Mouse (Mus musculus): ENCODE results near the gene Lrba.
A peak's percentile ranks its signal among the peaks of the same experiment; 100 is the strongest.

Gene Lrba

DNA sequence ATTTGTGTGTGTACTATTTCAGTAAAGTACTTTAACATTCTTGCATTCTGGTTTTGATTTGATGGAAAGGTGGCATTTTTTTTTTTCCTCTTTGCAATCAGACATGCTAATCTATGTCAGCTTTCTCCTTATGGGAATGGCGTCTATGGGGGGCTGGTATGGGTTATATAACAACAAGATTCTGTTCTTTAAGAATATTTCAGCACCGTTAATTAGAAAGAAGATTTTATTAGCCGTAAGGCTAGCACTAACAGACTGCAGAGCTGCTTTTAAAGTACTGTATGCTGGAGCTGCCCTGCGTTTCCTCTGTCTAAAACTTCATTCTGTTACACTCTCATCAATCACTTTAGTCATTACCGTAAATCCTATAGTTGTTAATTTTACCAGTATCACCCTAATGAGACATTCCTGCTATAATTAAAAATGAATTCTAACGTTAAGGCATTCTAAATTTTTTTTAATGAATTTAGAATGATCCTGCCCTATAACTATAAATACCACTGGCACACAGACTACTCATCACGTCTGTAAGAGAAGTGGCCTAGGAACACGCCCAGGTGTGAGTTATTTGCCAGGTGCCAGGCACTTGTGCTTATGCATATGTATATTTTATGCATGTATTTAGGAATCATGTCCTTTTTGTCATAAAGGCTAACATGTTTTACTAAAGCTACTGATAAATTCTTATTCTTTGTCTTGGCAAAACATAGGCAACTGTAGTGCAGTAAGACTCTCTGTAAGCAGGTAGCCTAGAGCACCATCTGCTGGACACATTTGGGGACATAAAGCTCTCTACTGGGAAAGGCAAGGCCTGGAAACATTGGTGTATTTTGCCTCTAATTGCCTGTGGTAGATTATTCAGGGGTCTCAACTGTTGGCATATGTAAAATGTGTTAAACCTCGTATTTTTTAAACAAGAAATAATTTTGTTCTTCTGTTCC lies 536.9 kb downstream of the Lrba start:
- peak; percentile 69 to 86 for DNase-seq

DNA sequence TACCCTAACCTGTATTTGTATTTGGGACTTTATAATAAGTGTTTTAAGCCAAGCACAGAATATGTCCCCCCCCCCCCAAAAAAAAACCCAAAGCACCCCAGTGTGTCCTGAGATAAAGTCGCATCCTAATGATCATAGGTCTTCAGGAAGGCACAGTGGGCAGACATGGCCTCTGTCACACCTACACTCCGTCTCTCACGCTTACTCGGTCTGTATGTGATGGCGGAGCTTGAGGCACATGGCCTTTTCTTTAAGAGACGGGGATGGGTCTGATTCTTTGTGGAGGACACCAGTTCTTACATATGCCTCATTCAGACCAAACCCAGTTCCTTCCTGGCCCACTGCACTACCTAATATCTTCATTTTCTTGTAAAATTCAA lies 537.5 kb downstream of the Lrba start:
- no peak for DNase-seq

DNA sequence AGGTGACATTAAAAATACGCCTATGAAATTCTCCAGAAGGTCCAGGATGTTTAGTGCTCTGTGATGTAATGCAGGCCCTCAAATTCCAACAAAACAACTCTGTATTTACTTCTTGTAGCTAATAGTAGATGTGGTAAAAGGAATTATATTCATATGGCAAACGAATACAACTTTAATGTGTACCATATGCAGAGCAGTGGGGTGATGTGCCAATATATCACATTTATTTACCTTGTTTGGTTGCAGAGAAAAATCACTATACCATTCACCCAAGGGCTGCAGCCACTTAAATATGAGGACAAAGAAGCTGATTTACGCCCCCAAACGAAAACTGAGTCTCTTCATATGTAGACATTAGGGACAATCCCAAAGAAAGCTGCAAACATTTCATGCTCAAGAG lies 538.0 kb downstream of the Lrba start:
- no peak for DNase-seq

GRCm38 (mm10) chr3:86768553-86768952 lies 544.1 kb downstream of the Lrba start:
- DNase-seq = no peak

DNA sequence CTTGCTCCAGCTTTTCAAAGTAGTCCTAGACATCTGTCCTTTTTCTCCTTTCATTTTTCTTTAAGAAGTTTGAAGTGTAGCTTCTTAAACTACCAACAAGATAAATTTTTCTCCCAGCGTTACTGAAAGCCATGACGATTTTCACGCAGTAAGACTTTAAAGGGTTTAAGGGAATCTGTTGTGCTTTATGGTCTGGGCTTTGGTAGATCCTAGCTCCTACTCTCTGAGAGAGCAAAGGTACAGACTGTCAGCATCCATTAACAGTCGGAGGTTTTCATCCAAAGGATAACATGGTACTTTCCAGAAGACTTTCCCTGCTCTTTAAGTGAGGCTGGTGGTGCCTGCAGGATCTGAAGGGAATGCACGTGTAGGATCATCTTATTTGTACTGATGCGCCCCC lies 544.5 kb downstream of the Lrba start:
- DNase-seq = no peak

DNA sequence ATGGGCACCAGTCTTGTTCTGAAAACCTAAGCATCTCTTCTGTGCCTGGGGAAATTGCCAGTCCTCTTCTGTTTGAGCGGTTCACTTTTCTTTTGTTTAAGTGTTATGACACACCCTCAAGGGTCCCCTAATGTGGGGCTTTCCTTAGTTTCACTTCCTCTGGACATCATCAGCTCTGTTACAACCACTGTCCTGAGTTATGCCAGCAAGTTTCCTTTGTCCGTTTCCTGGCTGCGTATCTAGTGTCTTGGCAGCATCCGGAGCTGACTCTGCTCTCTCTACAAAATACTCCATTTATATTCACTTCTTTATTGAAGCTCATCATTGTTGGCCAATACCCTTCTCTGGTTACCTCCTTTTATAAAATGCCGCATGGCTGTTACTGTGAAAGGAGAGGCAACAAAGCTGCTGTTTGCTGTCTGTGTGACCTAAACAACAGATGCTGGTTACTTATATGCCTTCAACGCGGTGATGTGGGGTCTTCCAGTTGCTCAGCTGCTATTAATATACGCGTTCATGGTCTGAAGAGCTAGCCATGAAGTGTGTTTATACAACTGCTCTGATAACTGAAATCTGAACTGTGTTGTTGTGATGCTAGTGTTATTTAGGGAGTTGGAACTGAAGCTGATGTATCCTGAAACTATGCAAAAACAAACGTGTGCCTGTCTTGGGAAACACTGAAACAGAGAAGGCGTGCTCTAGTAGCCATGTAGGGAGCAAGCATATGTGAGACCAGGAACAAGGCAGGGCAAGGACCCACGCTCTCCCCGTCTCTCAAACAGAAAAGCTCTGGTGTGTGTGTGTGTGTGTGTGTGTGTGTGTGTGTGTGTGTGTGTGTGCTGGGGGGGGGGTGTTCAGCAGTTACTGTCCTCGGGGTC lies 550.3 kb downstream of the Lrba start:
- peak; percentile 39 to 60 for DNase-seq

GRCm38 (mm10) chr3:86775444-86775828 lies 551.0 kb downstream of the Lrba start:
- DNase-seq = no peak

- peak in 1 of 2 experiments; percentile 28 for DNase-seq
Observed at GRCm38 (mm10) chr3:86779704-86780103, 555.2 kb downstream of the Lrba start.

GRCm38 (mm10) chr3:86784051-86784450 lies 559.6 kb downstream of the Lrba start:
- DNase-seq = no peak

GRCm38 (mm10) chr3:86784930-86785329 lies 560.5 kb downstream of the Lrba start:
- no peak for DNase-seq

DNA sequence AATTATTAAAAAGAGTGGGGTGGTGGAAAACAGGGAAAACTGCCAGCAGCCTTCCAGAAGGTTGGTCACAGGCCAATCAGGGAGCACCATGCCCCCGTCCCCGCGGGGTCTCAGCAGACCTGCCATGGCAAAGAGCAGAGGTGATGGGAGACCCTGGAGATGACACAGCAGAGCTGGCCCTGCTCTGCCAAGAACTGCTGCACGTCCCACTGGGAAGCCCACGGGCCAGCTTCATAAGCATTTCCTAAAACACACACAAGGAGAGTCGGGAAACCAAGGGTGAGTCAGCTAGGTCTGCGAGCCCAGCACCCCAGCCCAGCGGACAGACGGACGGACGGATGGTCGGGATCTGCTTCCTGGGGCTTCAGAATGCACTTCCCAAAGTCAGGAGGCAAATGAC lies 561.8 kb downstream of the Lrba start:
- DNase-seq = no peak

GRCm38 (mm10) chr3:86786845-86787351 lies 562.4 kb downstream of the Lrba start:
- peak; percentile 24 to 51 for DNase-seq

DNA sequence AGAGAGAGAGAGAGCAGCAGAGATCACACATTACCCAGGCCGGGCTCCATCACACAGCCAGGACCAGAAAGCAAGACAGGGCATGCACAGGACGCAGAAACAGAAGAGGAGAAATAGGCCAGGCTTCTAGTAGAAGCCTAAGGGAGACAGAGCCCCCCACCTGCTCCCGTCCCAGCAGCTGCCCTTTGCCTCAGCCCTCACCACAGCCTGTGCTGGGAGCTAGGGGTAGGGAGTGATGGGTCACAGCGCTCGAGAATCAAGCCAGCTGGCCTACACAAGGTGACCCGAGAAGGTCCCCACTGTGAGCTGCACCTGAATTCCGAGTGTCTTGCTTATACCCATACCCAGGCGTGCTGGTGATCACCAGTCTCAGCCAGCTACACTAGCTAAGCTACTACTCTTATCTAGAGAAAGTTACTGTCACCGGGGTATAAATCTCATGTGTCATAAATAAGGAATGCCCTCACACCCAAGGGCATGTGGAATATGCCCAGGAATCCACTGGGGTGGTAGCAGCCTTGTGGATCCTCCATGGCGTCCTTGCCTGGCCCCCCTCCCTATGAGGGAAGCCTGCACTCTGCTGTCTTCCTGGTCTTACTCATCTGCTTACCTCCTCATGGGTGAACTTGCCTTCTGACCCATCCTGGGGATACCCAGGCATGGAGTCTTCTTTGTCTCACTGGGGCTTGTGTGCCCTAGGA lies 563.1 kb downstream of the Lrba start:
- no peak for DNase-seq

DNA sequence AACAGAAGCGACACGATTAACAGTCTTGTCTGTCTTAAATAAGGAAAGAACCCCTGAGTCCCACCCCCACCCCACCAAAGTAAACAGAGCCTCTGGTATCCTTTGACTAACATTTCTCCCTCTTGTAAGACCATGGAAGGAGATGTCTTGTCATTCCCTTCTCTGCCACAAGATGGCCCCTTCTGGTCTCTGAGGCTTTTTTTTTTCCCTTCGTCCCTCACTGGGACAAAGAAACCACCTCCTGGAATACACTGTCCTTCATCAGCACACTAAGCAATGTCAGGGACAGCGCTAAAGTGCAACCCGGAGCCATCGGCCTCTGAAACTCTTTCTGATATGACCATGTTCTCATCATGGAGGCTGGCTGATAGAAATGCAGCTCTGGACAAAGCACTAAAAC lies 564.2 kb downstream of the Lrba start:
- DNase-seq = peak; percentile 79 to 84

GRCm38 (mm10) chr3:86789752-86790151 lies 565.3 kb downstream of the Lrba start:
- no peak for DNase-seq

DNA sequence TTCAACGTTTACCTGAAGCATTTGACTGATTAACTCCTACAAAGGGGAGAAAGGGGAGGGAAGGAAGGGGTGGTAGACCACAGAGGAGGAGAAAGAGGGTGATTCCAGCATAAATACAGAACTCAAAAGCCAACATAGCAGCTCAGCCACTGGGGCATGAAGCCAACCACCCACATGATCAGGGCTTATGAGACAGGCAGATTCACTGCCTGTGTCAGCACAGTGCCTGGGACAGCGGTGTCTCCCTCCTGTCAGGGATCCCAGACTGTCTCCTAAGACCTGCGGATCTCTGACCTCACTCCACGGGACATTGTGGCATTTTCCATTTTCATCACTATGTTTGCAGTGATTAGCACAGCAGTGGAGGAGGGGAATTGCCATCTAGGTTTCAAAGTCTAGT lies 568.8 kb downstream of the Lrba start:
- peak; percentile 65 to 72 for DNase-seq

GRCm38 (mm10) chr3:86793720-86794191 lies 569.3 kb downstream of the Lrba start:
- peak; percentile 59 to 80 for DNase-seq

- peak in 1 of 2 experiments; percentile 53 for DNase-seq
Observed at GRCm38 (mm10) chr3:86796716-86797115, 572.2 kb downstream of the Lrba start.

DNA sequence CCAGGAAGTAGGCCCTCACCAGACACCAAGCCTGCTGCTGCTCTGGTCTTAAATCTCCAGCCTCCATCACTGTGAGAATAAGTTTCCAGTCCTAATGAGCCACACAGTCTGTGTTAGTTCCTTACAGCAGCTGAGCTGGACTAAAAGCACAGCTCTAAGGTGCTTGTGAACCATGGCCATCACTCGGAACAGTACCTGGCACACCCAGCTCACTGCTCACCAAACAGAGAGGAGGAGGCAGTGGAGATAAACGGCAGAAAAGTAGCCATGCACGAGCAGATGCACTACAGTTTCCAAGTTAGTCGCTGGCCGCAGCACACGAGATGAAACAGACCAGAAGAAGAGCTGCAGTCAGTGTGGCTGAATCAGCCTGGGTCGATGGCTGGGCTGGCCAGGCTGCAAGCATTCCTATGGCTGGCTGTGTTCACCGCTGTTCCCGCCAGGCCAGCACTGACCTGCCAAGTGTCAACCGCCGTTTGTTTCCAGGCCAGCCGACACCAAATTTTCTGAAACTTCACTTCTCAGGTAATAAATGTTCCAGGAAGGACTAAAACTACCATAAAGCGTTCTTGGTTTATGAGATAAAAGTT lies 573.5 kb downstream of the Lrba start:
- no peak for DNase-seq

DNA sequence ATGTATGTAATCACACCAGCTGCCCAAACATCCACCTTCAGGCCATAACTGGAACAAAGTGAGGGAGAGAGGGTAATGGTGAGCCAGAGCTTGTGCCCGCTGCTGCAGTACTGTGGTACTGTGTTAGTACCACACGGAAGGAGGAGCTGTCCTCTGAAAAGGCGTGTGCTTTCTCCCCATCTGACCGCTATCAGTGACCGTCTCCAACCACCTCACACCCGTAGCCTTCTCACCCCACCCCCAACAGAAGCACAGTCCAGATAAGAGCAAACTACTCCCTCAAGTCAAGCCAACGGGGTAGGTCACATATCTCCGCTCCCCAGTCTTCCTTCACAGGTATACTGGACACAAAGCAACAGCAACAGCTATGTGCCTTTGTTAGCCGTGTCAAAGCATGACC lies 574.6 kb downstream of the Lrba start:
- no peak for DNase-seq

DNA sequence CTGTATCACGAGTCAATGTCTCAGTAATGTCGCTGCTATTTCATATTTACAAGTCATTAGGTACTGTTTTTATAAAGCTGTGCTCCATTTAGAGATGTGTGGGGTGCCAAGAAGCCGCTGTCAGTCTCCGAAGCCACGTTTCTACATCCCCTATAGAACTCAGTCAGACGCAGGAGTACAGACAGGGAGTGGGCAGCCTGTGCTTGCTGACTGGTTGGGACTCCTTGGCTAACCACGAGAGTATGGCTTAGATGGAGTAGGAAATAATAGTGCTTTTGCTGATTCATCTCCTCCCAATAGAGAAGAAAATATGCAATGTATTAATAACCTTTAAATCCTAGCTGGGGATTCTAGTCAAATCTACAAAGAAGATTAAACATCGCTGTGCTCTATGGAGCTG lies 576.4 kb downstream of the Lrba start:
- no peak for DNase-seq

GRCm38 (mm10) chr3:86802825-86803224 lies 578.3 kb downstream of the Lrba start:
- no peak for DNase-seq
